Mouse (Mus musculus) kidney, embryonic 16.5 days (tissue): ENCODE data around the gene Trpc4. TPM values are rescaled to one million over a fixed set of nuclear protein-coding genes. Genes with fewer than 3 reads are reported as not detected.

Source experiments
- ATAC-seq: fragments of 200-750 bp; cut with Nextera tagmentation; 2 replicates; pipeline ENCODE4 v1.8.0; 2017; ENCODE audit warnings: moderate TSS enrichment; ENCODE audit not compliant: low FRiP score, low TSS enrichment
- H3K27ac ChIP-seq: fragments of 300-500 bp; sonication (generic); 2 replicates; pipeline ENCODE4 v1.5.1; 2014; ENCODE audit warnings: low read length
- H3K27me3 ChIP-seq: fragments of 300-500 bp; sonication (generic); 2 replicates; pipeline ENCODE4 v1.6.1; 2014; ENCODE audit warnings: low read length, control low read depth, mixed read lengths; ENCODE audit not compliant: insufficient read depth
- H3K36me3 ChIP-seq: fragments of 300-500 bp; sonication (generic); 2 replicates; pipeline ENCODE4 v1.6.1; 2014; ENCODE audit warnings: low read length, control low read depth, mixed read lengths; ENCODE audit not compliant: insufficient read depth
- H3K4me1 ChIP-seq: fragments of 300-500 bp; sonication (generic); 2 replicates; pipeline ENCODE4 v1.6.1; 2014; ENCODE audit warnings: low read length, control low read depth, mixed read lengths; ENCODE audit not compliant: insufficient read depth
- H3K4me2 ChIP-seq: fragments of 300-500 bp; sonication (generic); replicated peaks from 2 replicates; pipeline ENCODE4 v1.6.1; 2014; ENCODE audit warnings: low read depth, low read length
- H3K4me3 ChIP-seq: fragments of 300-500 bp; sonication (generic); 2 replicates; pipeline ENCODE4 v1.5.1; 2014; ENCODE audit warnings: mild to moderate bottlenecking, low read length
- H3K9ac ChIP-seq: fragments of 300-500 bp; sonication (generic); replicated peaks from 2 replicates; pipeline ENCODE4 v1.6.1; 2014; ENCODE audit warnings: low read length
- H3K9me3 ChIP-seq: fragments of 300-500 bp; sonication (generic); 2 replicates; pipeline ENCODE4 v1.6.1; 2016; ENCODE audit warnings: low read length, control low read depth
- WGBS: fragments of 180-500 bp; shearing (Covaris S2); extraction: QIAGEN DNeasy Blood & Tissue Kit; methylation state at CpG from one replicate; pipeline ENCODE4 v1.1.7; 2014; 5-methylcytosine and 5-hydroxymethylcytosine counted together
- polyA plus RNA-seq: library from polyadenylated mRNA; unstranded; fragments of >200 nt; fragmentation: Nextera tagmentation; extraction: Ambion mirVana; gene quantifications from 2 replicates; pipeline ENCODE4 v1.2.1, GENCODE M21; 2015

Trpc4 gene
- 0.71 and 0.85 TPM in 2 replicates for polyA plus RNA-seq

DNA sequence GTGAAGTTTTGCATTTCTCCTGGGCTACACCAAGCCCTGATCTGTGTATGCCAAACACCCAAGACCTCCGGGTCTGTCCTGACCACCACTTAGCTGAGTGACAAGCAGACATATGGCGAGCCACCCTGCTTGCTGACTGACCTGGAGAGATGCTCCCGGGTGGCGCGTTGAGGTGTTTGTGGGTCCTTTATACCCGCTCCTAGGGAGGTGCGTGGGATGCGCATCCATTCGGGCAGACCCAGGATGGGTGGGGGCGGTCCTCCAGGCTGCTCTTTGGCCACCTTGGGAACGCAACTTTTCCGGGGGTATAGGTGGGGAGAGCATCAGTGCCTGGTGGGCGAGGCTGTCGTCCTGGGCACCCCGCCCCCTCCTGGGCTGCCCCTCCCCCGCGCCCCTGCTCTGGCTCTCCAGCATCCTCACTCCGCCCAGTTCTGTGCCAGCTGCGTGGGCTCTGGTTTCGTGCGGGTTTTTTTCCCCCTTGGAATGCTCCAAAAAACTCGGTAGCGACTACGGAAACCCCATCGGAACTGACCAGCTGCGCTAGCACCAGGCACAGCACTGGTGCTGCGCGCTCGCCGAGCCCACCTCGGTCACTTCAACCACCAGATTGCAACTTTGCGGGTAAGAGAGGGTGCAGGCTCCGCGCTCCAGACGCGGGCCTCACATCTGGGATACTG lies at the start of gene Trpc4:
Trpc4 (plus strand) TSS at position 397 of the 677 bp plus-strand sequence.
- Histone ChIP-seq H3K9me3 (no peaks in the 10 kb centered on the region), H3K27ac (no peak within 1 kb of the TSS), H3K4me1 (peaks cover 20% of the 10 kb centered on the region), H3K4me3 (peak within 1 kb of the TSS; percentile 50), H3K27me3 (peaks cover 32% of the 10 kb centered on the region), H3K36me3 (no peaks in the 10 kb centered on the region), H3K9ac (peak within 1 kb of the TSS; percentile 58), H3K4me2 (peak within 1 kb of the TSS; percentile 94)
- under 1% methylated on average over 33 of the region's 36 CpGs for WGBS
- peak; percentile 87 for ATAC-seq

- H3K9me3 ChIP-seq: no peaks in the 10 kb centered on the region
- ATAC-seq: no peak
- H3K27ac ChIP-seq: no peak overlapping the region
- H3K4me1 ChIP-seq: no peaks in the 10 kb centered on the region
- no peaks in the 10 kb centered on the region for H3K27me3 ChIP-seq
- H3K4me3 ChIP-seq: no peak overlapping the region
- 83% methylated on average over 9 of the region's 9 CpGs for WGBS
- no peak overlapping the region for H3K9ac ChIP-seq
- H3K4me2 ChIP-seq: no peak overlapping the region
- H3K36me3 ChIP-seq: no peaks in the 10 kb centered on the region
Observed at GRCm38 (mm10) chr3:54111489-54111888, 44.3 kb upstream of the Trpc4 start.

DNA sequence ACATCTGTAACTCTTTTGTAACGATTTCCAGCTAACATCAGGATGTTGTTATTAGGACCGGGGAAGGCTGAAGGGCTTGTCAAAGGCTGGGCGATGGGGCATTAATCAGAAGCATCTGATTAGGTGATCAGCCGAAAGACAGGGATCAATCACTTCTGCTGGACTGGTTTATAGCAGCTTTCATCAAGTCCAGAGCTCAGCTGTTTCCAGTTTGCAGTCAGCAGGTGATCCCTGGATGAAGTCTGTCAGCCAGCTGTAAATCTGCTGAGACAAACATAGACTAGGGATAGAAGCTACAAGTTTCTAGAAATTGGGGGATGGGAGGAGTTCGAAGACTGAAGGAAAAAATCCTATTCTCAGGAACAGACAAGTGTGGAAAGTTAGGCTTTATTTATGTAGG lies 20.5 kb upstream of the Trpc4 start:
- Histone ChIP-seq H3K9me3 (no peaks in the 10 kb centered on the region), H3K4me2 (no peak overlapping the region), H3K36me3 (no peaks in the 10 kb centered on the region), H3K27ac (no peak overlapping the region), H3K9ac (no peak overlapping the region), H3K27me3 (no peaks in the 10 kb centered on the region), H3K4me3 (no peak overlapping the region), H3K4me1 (no peaks in the 10 kb centered on the region)
- WGBS: 58% methylated on average over 5 of the region's 5 CpGs
- ATAC-seq: no peak

DNA sequence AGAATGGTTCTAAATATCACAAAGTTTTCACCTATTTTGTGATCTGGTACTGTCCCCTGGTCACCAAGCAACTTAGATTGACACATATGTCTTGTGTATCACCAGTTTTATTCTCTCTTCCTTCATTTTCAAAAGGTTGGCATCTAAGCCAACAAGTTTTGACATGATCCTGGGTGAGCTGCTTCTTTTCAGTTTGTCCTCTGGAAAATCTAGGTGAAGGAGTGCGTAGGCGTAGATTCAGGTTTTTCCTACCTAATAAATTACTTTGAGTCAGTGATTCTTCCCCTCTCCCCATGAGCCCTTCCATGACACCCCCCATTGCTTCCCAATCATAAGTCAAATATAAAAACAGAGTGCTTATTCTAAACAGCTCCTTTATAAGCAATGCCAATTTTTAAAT lies 14.5 kb upstream of the Trpc4 start:
- no peaks in the 10 kb centered on the region for H3K36me3 ChIP-seq
- no peak overlapping the region for H3K4me3 ChIP-seq
- H3K27me3 ChIP-seq: no peaks in the 10 kb centered on the region
- no peaks in the 10 kb centered on the region for H3K4me1 ChIP-seq
- no peak overlapping the region for H3K4me2 ChIP-seq
- H3K9me3 ChIP-seq: no peaks in the 10 kb centered on the region
- 83% methylated on average over 2 of the region's 2 CpGs for WGBS
- H3K9ac ChIP-seq: no peak overlapping the region
- no peak overlapping the region for H3K27ac ChIP-seq
- ATAC-seq: no peak

DNA sequence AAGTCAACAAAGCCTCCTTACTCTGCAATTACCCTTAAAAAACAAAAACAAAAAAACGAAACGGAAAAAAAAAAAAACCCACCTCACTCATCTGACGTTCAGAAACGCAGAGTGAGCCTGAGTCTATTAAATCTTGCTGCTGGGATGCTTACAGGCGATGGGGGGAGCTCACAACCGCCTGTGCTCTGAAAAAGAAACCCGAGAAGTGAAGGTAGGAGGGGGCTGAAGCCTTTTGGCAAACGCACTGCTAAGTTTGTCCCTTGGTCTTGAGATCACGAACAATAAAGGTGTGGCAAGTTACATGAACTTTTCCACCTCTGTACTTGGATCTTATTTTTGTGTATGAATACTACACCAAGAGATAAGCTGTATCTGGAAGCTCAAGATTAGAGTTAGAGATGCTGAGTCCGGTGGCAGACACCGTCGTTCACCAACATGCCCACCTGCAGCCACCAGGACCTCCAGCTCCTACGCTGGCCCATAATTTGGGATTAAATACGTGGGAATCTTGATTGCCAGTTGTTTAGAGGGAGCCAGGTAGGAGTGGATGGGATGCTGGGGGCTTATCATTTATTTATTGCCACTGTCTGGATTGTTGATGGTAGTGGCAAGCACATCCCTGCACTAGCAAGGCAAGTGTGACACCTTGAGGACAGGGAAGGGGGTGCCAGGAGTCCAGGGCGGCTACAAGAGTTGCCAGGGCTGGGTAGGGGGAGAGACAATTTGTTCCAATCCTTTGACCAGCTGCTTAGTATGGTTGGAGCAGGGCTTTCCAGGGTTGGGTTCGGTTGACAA lies 794 bp upstream of the Trpc4 start:
- ATAC-seq: peak; percentile 89
- peaks cover 32% of the 10 kb centered on the region for H3K27me3 ChIP-seq
- H3K27ac ChIP-seq: no peak overlapping the region
- H3K9me3 ChIP-seq: no peaks in the 10 kb centered on the region
- H3K4me2 ChIP-seq: peak overlapping the region; percentile 94
- no peak overlapping the region for H3K9ac ChIP-seq
- WGBS: 4% methylated on average over 16 of the region's 16 CpGs
- no peaks in the 10 kb centered on the region for H3K36me3 ChIP-seq
- peaks cover 20% of the 10 kb centered on the region for H3K4me1 ChIP-seq
- peak overlapping the region; percentile 50 for H3K4me3 ChIP-seq

DNA sequence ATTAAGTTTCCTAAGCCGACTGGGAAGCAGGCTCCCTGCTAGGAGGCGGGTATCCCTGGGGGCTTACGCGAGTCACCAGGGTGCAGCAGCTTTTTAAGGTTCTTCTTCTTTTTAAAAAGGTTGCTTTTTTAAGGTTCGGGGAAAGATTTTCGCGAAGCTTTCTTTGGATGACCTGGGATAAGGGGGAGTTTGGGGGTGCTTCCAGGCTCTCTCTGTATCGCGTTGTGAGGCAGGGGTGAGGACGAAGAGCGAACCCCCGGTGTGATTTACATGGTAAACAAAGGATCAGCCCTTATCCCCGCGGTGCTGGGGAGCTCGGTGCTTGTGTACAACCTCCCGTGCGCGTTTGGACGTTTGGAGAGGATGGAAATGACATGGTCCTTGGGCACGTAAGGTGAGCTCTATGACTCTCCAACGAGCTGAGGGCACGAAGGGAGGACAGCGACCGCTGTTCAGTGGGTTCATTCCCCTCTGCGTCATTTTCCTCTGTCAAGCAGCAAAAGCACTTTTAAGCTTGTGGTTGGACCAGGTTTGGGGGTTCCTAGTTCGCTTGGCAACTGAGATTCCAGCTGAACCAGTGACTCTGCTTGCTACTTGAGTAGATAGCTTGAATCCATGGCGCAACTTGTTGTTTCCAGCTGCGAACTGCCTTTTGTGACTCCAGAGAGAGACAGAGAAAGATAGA lies 623 bp downstream of the Trpc4 start:
- peak overlapping the region; percentile 94 for H3K4me2 ChIP-seq
- no peak for ATAC-seq
- no peak overlapping the region for H3K27ac ChIP-seq
- H3K4me3 ChIP-seq: peak overlapping the region; percentile 50
- 0% methylated on average over 28 of the region's 28 CpGs for WGBS
- no peaks in the 10 kb centered on the region for H3K9me3 ChIP-seq
- H3K9ac ChIP-seq: peak overlapping the region; percentile 58
- H3K27me3 ChIP-seq: peaks cover 32% of the 10 kb centered on the region
- H3K36me3 ChIP-seq: no peaks in the 10 kb centered on the region
- peaks cover 20% of the 10 kb centered on the region for H3K4me1 ChIP-seq

DNA sequence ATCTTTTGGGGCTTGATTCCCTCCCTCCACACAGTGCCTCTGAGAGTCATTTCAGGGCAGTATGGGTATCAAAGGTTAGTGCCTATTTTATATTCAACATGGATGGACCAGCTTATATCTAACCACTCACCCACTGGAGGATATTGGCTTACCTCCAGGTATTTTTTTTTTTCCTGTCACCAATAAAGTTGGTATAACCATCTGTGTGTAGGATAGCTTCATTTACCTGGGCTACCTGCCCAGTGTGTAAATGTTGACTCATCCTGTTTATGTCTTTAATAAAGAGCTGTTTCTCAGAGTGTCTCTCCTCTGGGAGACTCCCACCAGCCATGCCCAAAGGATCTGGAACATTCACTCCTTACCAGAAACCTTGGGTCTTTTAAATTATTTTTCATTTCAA lies 14.9 kb downstream of the Trpc4 start:
- H3K4me1 ChIP-seq: no peaks in the 10 kb centered on the region
- no peaks in the 10 kb centered on the region for H3K27me3 ChIP-seq
- no peaks in the 10 kb centered on the region for H3K9me3 ChIP-seq
- H3K4me3 ChIP-seq: no peak overlapping the region
- no peak for ATAC-seq
- no peaks in the 10 kb centered on the region for H3K36me3 ChIP-seq
- H3K27ac ChIP-seq: no peak overlapping the region
- H3K9ac ChIP-seq: no peak overlapping the region
- H3K4me2 ChIP-seq: no peak overlapping the region

GRCm38 (mm10) chr3:54177296-54177695 lies 21.5 kb downstream of the Trpc4 start:
- WGBS: 81% methylated on average over 1 of the region's 1 CpGs
- Histone ChIP-seq H3K27me3 (no peaks in the 10 kb centered on the region), H3K4me3 (no peak overlapping the region), H3K36me3 (no peaks in the 10 kb centered on the region), H3K27ac (no peak overlapping the region), H3K4me1 (no peaks in the 10 kb centered on the region), H3K9me3 (no peaks in the 10 kb centered on the region), H3K4me2 (no peak overlapping the region), H3K9ac (no peak overlapping the region)
- ATAC-seq: no peak

DNA sequence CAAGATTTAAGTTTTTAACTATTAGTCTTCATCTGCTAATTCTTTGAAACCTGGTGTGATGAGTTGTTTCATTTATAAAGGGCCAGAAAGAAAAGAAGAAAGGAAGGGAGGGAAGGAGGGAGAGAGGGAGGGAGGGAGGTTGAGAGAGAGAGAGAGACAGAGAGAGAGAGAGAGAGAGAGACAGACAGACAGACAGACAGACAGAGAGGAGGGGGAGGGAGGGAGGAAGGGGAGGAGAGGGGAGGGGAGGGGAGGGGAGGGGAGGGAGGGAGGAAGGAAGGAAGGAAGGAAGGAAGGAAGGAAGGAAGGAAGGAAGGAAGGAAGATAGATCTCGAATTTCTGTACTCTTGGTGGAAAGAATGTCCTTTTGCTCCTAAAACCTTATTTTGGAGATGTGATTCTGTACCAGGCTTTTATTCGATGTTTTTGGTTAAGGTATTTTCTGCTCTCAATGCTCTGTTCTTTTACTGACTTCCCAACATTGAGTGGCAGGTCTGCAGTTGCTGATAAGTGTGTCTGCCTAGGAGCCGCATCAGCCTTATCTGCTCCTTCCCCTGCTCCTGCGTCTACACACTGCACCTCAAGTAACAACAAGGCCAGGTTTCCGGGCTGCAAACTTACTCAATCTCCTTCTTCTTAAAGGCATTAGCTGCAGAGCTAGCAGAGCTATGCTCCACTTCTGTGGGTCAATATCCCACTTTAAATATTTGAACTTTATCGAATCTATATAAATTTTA lies 35.3 kb downstream of the Trpc4 start:
- Histone ChIP-seq H3K4me2 (no peak overlapping the region), H3K27me3 (no peaks in the 10 kb centered on the region), H3K4me3 (no peak overlapping the region), H3K9ac (no peak overlapping the region), H3K36me3 (no peaks in the 10 kb centered on the region), H3K9me3 (no peaks in the 10 kb centered on the region), H3K27ac (no peak overlapping the region), H3K4me1 (no peaks in the 10 kb centered on the region)
- no peak for ATAC-seq
- 75% methylated on average over 6 of the region's 6 CpGs for WGBS
